Mouse (Mus musculus) kidney, postnatal 10 days (tissue): Measurements from ENCODE around the gene Erbb2.

Source experiments
- DNase-seq: peaks from one replicate; pipeline ENCODE4 v3.0.0; 2021; ENCODE audit warnings: mixed read lengths

Erbb2 gene

DNA sequence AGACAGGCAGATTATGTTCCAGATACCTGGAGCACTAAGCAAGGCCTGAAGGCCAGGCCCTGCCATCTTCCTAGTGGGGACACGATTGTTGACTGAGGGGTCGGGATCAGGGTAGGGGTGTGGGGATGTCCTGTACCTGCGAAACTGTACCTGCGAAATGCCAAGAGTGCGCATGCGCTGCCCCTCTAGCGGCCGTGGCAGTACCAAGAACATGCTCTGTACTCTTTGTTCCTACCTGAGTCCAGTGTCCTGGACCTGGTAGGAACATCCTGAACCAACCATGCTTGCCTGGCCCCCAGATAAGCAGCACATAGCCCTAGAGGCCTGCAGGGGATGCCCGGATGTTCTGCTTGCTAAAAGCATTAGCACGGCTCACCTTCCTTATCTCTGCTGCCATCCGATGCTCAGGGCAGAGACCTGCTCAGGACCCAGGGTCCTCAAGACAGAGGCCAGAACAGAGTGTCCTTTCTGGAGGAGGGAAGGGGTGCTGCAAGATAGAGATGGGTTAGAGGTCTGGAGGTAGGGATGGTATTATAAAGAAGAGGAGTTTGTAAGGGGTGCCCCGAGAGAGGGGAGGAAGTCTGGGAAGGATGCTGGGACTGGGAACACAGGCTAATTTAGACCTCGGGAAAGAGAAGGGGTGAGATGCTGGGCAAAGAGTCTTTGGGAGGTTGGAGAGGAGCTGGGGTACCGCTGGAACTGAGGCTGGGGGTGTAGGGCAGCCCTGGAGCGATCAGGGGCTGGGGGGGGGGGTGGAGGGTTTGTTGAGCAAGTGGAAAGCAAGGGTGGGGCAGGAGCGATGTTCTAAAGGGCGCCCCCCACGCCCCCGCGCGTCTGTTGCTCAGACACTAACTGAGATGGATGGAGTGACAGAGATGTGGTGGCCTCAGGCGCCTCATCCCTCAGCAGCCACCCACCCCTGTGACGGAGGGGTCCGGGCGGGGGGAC, 26.4 kb upstream of the Erbb2 start, which contains the start of gene Pnmt:
TSS of gene Pnmt (plus strand) at position 813 of the 948 bp plus-strand sequence.
- no peak for DNase-seq

GRCm38 (mm10) chr11:98386596-98386995, 25.7 kb upstream of the Erbb2 start:
- DNase-seq, result no peak

GRCm38 (mm10) chr11:98387056-98387577, 25.2 kb upstream of the Erbb2 start:
- no peak for DNase-seq

- no peak for DNase-seq
These were observed 24.0 kb upstream of the Erbb2 start for GRCm38 (mm10) chr11:98388282-98388681.

- peak; percentile 79 for DNase-seq
These were observed 23.0 kb upstream of the Erbb2 start for GRCm38 (mm10) chr11:98389221-98389780.

DNA sequence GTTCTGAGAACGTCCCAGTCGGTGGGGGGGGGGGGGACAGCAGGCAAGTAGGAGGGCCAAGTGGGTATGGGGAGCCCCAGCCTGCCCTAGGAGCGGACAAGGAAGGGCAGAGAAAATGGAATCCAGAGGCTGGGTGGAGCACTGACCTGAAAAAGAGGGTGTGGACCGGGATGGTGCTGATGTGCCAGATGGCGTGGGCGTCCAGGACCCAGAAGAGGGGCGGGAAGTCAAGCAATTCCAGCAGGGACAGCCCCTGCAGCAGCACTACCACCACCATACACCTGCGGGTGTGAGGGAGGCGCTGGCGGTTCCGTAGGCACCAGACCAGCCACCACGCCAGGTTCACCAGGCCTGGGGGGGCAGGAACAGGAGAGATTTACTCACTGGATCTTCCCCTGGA, 22.1 kb upstream of the Erbb2 start:
- no peak for DNase-seq

- DNase-seq, result no peak
These were observed 20.2 kb upstream of the Erbb2 start for GRCm38 (mm10) chr11:98392034-98392433.

DNA sequence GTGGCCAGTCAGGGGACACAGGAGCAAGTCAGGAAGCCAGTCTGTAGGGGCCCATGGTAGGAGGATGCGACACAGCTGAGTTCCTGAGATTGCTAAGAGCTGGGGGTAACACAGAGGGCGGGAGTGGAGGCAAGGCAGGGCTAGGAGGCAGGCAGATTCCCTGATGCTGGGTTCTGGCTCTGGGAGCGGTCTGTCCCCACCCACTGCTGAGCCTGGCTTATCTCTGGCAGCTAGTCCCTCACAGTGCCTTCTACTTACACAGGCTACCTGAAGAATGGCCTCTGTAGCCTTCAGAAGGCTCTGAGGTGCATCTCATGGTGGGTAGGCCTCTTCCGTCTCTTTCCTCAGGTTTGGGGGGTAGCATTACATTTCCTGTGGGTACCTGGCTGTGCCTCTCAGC, 19.6 kb upstream of the Erbb2 start:
- no peak for DNase-seq

DNA sequence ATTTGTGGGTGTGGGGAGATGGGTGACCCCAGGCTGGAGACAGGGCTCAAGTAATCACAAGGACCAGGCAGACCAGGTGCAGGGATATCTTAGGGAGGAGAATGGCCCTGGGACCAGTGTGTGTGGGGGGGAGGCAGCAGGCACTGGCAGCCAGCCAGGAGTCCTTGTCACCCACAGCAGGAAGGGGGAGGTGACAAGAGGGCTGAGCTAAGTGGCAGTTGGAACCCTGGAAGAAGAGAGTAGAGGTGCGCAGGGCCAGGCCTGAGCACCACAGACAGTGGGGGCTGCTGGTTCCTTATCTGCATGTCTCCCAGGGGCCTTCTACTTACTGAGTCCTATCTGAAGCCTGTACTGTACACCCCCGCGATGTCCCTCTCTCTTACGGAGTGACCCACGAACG, 19.0 kb upstream of the Erbb2 start:
- peak; percentile 67 for DNase-seq

- peak; percentile 47 for DNase-seq
These were observed 18.0 kb upstream of the Erbb2 start for GRCm38 (mm10) chr11:98394301-98394700.

DNA sequence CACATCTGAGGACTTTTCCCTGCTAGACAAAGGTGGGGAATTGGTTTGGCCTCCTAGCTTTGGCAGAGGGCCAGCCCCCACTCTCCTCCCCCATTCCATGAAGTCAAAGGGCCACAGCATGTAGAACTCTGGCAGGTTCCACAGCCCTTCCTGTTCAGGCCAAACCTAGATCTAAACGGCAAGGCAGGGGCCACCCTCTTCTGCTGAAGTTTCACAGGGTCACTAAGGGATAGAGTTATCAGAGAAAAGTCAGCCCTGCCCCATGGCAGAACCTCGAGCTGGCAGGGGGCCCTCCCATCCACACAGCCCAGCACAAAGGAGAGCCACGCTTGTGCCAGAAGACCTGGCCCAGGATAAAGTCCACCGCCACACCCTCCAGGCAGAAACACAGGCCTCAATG, 17.2 kb upstream of the Erbb2 start:
- peak; percentile 81 for DNase-seq

- DNase-seq, result no peak
These were observed 14.3 kb upstream of the Erbb2 start for GRCm38 (mm10) chr11:98397946-98398345.

GRCm38 (mm10) chr11:98400161-98400726, 12.0 kb upstream of the Erbb2 start, which contains the start of gene Pgap3:
Gene Pgap3 (minus strand): TSS chr11:98400490.
- DNase-seq, result peak; percentile 95

GRCm38 (mm10) chr11:98400816-98401215, 11.5 kb upstream of the Erbb2 start:
- DNase-seq, result peak; percentile 64

DNA sequence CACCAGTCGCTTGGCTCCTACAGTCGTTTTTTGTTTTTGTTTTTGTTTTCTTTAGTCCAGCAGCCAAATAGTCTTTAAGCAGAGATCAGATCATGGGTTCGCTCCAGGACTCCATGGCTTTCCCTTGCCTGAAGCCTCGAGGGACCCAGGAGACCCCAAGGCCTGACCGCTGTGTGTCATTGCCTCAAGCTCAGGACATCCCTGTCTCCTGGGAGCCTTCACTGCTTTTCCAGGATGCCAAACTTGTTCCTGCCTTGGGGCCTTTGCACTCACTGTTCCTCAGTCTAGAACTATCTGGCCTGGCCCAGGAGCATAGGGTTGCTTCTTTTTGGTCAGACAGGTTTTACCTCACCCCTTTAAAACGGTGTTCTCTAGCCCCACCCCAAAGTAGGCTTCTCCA, 5.6 kb upstream of the Erbb2 start:
- peak; percentile 48 for DNase-seq

GRCm38 (mm10) chr11:98408872-98409271, 3.4 kb upstream of the Erbb2 start:
- peak; percentile 86 for DNase-seq

GRCm38 (mm10) chr11:98409341-98409822, 2.9 kb upstream of the Erbb2 start:
- DNase-seq, result peak; percentile 82

- DNase-seq, result peak; percentile 75
These were observed 579 bp downstream of the Erbb2 start for GRCm38 (mm10) chr11:98412797-98413301.

DNA sequence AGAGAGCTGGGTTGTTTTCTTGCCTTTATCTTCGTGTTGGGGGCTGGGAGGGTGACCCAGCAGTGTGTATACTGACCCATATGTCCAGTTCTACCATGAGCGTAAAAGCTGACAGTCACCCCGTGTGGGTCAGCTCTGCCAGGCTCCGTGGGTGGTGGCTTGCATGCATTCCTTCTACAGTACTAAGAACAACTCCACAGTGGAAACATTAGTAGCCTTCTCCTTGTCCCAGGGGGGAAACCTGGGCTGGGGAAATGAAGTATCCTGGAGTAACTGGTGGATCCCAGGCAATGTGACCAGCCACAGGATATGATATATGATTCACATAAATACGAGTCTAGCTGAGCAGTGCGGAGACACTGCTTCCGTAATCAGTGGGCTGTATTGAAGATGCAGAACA, 1.5 kb downstream of the Erbb2 start:
- no peak for DNase-seq

DNA sequence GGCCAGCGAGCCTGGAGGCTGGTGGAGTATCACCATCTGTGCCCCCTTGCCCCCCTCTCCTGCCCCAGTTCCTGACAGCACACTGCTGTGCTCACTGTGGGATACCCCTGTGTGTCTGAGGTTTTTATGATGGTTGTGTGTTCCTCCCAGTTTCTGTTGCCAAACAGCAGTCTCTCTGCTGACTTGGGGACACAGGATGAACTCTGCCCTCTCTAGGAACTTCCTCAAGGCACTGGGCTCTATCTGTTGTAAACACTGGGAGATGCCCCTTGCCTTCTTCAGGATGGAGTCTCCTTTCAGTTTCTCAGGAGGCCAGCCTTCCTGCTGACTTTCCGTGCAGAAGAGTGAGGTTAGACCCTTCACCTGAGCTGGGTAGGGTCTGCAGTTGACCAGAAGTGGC, 1.9 kb downstream of the Erbb2 start:
- DNase-seq, result no peak

GRCm38 (mm10) chr11:98417074-98417473, 4.8 kb downstream of the Erbb2 start:
- no peak for DNase-seq

DNA sequence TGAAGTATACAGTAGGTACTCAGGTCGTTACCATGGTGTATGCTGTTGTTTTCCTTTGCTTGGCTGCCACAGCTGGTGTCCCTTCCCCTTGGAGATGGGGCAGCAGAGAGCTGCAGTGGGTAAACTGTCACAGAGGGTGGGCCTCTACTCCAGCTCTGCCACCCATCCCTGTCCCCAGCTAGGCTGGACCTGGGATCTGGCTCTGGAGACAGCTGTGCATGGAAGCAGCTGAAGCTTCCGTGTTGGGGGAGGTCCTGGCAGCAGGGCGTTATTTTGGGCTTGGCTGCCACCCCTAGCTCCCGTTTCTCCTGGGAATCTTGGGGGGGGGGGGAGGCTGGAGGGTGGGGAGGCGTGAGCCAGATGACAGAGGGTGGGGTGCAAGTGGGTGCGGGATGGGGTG, 6.0 kb downstream of the Erbb2 start:
- DNase-seq, result no peak

DNA sequence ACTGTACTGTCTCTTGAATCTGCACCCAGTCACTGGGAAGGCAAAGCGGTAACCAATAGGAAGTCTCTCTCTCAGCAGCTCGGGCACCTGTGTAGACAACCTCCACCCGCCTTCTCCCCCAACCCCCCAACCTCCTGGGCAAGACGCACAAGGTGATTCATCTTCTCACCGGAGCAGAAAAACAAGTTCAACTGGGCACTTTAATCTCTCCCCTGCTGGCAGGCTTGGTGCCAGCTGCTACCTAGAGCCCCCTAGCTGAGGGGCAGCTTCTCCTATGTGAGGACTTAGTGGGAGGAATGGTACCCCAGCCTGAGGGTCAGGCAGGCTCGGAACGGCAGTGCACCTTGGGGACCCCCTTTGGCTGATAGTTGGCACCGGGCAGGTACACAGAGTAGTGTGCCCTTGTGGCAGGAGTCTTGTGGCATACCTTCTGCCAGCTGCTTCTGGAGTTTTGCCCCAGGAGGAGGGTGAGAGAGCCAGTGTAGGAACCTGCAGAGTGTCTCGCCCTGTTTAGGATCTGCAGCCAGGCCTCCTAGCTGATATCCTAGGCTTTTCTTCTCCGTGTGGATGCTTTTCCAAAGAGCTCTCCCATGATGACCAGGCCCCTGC, 6.8 kb downstream of the Erbb2 start:
- peak; percentile 69 for DNase-seq
